Mouse (Mus musculus): ENCODE results near the gene Snrpa. TPM values are rescaled to one million over a fixed set of nuclear protein-coding genes. Genes with fewer than 3 reads are reported as not detected.

Snrpa gene
- polyA plus RNA-seq, 1 experiment, result 293 TPM

- Histone ChIP-seq H3K4me1 (replicated peaks; ENCODE audit: control insufficient read depth, insufficient read depth, low read length) (no peaks in the 10 kb centered on the region), H3K36me3 (ENCODE audit: control insufficient read depth, insufficient read depth, low read length) (peaks cover 37% of the 10 kb centered on the region), H3K27ac (ENCODE audit: control insufficient read depth, insufficient read depth, low read length) (no peak overlapping the region), H3K27me3 (ENCODE audit: control insufficient read depth, insufficient read depth, low read length) (no peaks in the 10 kb centered on the region), H3K4me3 (ENCODE audit: control insufficient read depth, insufficient read depth, low read length) (no peak overlapping the region)
- TF ChIP-seq POLR2A (IDR thresholded peaks at IDR 0.05; ENCODE audit: control insufficient read depth, extremely low read depth, insufficient read depth, low read length, poor library complexity) (no peak), CTCF (IDR thresholded peaks at IDR 0.05; ENCODE audit: borderline replicate concordance, control insufficient read depth, extremely low read depth, insufficient read depth, low read length, poor library complexity) (no peak)
- WGBS, result 96% methylated on average over 2 of the region's 2 CpGs
- DNase-seq, result no peak
Measured at GRCm38 (mm10) chr7:27212626-27213025, 16.6 kb upstream of the Snrpa start.

GRCm38 (mm10) chr7:27203730-27204449, 7.8 kb upstream of the Snrpa start:
- DNase-seq, result no peak
- TF ChIP-seq POLR2A (IDR thresholded peaks at IDR 0.05; ENCODE audit: control insufficient read depth, extremely low read depth, insufficient read depth, low read length, poor library complexity), result no peak
- TF ChIP-seq CTCF (IDR thresholded peaks at IDR 0.05; ENCODE audit: borderline replicate concordance, control insufficient read depth, extremely low read depth, insufficient read depth, low read length, poor library complexity), result no peak
- H3K4me1 ChIP-seq (replicated peaks; ENCODE audit: control insufficient read depth, insufficient read depth, low read length), result no peaks in the 10 kb centered on the region
- peaks cover 16% of the 10 kb centered on the region; the same call in 1 of the 2 replicates for H3K36me3 ChIP-seq (ENCODE audit: control insufficient read depth, insufficient read depth, low read length)
- no peak overlapping the region for H3K27ac ChIP-seq (ENCODE audit: control insufficient read depth, insufficient read depth, low read length)
- WGBS, result 96% methylated on average over 8 of the region's 8 CpGs
- no peak overlapping the region for H3K4me3 ChIP-seq (ENCODE audit: control insufficient read depth, insufficient read depth, low read length)
- no peaks in the 10 kb centered on the region for H3K27me3 ChIP-seq (ENCODE audit: control insufficient read depth, insufficient read depth, low read length)

- DNase-seq, result no peak
- 95% methylated on average over 8 of the region's 8 CpGs for WGBS
- H3K36me3 ChIP-seq (ENCODE audit: control insufficient read depth, insufficient read depth, low read length), result 0 out of 2 replicates have a peak, but pooled peaks cover 4% of the 10 kb centered on the region
- peaks cover 7% of the 10 kb centered on the region for H3K4me1 ChIP-seq (replicated peaks; ENCODE audit: control insufficient read depth, insufficient read depth, low read length)
- no peaks in the 10 kb centered on the region for H3K27me3 ChIP-seq (ENCODE audit: control insufficient read depth, insufficient read depth, low read length)
- H3K4me3 ChIP-seq (ENCODE audit: control insufficient read depth, insufficient read depth, low read length), result no peak overlapping the region
- no peak overlapping the region for H3K27ac ChIP-seq (ENCODE audit: control insufficient read depth, insufficient read depth, low read length)
- no peak for TF ChIP-seq CTCF (IDR thresholded peaks at IDR 0.05; ENCODE audit: borderline replicate concordance, control insufficient read depth, extremely low read depth, insufficient read depth, low read length, poor library complexity)
- TF ChIP-seq POLR2A (IDR thresholded peaks at IDR 0.05; ENCODE audit: control insufficient read depth, extremely low read depth, insufficient read depth, low read length, poor library complexity), result no peak
Measured at GRCm38 (mm10) chr7:27198779-27199178, 2.7 kb upstream of the Snrpa start.

- no peak for TF ChIP-seq CTCF (IDR thresholded peaks at IDR 0.05; ENCODE audit: borderline replicate concordance, control insufficient read depth, extremely low read depth, insufficient read depth, low read length, poor library complexity)
- no peak for TF ChIP-seq POLR2A (IDR thresholded peaks at IDR 0.05; ENCODE audit: control insufficient read depth, extremely low read depth, insufficient read depth, low read length, poor library complexity)
- Histone ChIP-seq H3K27ac (ENCODE audit: control insufficient read depth, insufficient read depth, low read length) (no peak overlapping the region), H3K27me3 (ENCODE audit: control insufficient read depth, insufficient read depth, low read length) (no peaks in the 10 kb centered on the region), H3K4me1 (replicated peaks; ENCODE audit: control insufficient read depth, insufficient read depth, low read length) (peaks cover 7% of the 10 kb centered on the region), H3K4me3 (ENCODE audit: control insufficient read depth, insufficient read depth, low read length) (no peak overlapping the region), H3K36me3 (ENCODE audit: control insufficient read depth, insufficient read depth, low read length) (0 out of 2 replicates have a peak, but pooled peaks cover 4% of the 10 kb centered on the region)
- no peak for DNase-seq
Measured at GRCm38 (mm10) chr7:27198355-27198754, 2.3 kb upstream of the Snrpa start.

- WGBS, result 95% methylated on average over 8 of the region's 8 CpGs
Measured at GRCm38 (mm10) chr7:27197634-27198033, 1.6 kb upstream of the Snrpa start.

GRCm38 (mm10) chr7:27197136-27197535, 1.1 kb upstream of the Snrpa start:
- Histone ChIP-seq H3K4me1 (replicated peaks; ENCODE audit: control insufficient read depth, insufficient read depth, low read length) (peaks cover 7% of the 10 kb centered on the region), H3K27me3 (ENCODE audit: control insufficient read depth, insufficient read depth, low read length) (no peaks in the 10 kb centered on the region), H3K27ac (ENCODE audit: control insufficient read depth, insufficient read depth, low read length) (no peak overlapping the region), H3K4me3 (ENCODE audit: control insufficient read depth, insufficient read depth, low read length) (no peak overlapping the region), H3K36me3 (ENCODE audit: control insufficient read depth, insufficient read depth, low read length) (peaks cover 8% of the 10 kb centered on the region)
- no peak for TF ChIP-seq CTCF (IDR thresholded peaks at IDR 0.05; ENCODE audit: borderline replicate concordance, control insufficient read depth, extremely low read depth, insufficient read depth, low read length, poor library complexity)
- no peak for TF ChIP-seq POLR2A (IDR thresholded peaks at IDR 0.05; ENCODE audit: control insufficient read depth, extremely low read depth, insufficient read depth, low read length, poor library complexity)
- DNase-seq, result no peak
- 80% methylated on average over 3 of the region's 3 CpGs for WGBS

More at GRCm38 (mm10) chr7:27197634-27198033, 1.6 kb upstream of the Snrpa start:
- no peak for DNase-seq
- Histone ChIP-seq H3K36me3 (ENCODE audit: control insufficient read depth, insufficient read depth, low read length) (peaks cover 6% of the 10 kb centered on the region), H3K27ac (ENCODE audit: control insufficient read depth, insufficient read depth, low read length) (no peak overlapping the region), H3K4me3 (ENCODE audit: control insufficient read depth, insufficient read depth, low read length) (no peak overlapping the region), H3K27me3 (ENCODE audit: control insufficient read depth, insufficient read depth, low read length) (no peaks in the 10 kb centered on the region), H3K4me1 (replicated peaks; ENCODE audit: control insufficient read depth, insufficient read depth, low read length) (peaks cover 7% of the 10 kb centered on the region)
- no peak for TF ChIP-seq POLR2A (IDR thresholded peaks at IDR 0.05; ENCODE audit: control insufficient read depth, extremely low read depth, insufficient read depth, low read length, poor library complexity)

All from thymus, adult 2 months (tissue).